Mouse (Mus musculus) adrenal gland, adult 8-10 months (tissue): ENCODE results near the gene Npat. TPM values are rescaled to one million over a fixed set of nuclear protein-coding genes. Genes with fewer than 3 reads are reported as not detected.

Experiments
- DNase-seq: peaks from one replicate; pipeline ENCODE4 v3.0.0; 2022
- total RNA-seq, 4 experiments: library from RNA; stranded (reverse); gene quantifications; 2 replicates each; pipeline ENCODE4 v1.2.4; 2022

Gene Npat
- total RNA-seq: 10 to 100 TPM; 12.6 to 16.6 (median 14.6) TPM

- peak; percentile 100 for DNase-seq
These were observed at the start of gene Npat, which contains the start of gene Atm for GRCm38 (mm10) chr9:53536558-53537320. Gene Npat (plus strand): TSS chr9:53537047. Gene Atm (minus strand): TSS chr9:53536740.

- peak; percentile 1 for DNase-seq
These were observed 28.8 kb upstream of the Npat start for GRCm38 (mm10) chr9:53508053-53508452.

- DNase-seq: no peak
These were observed 22.8 kb upstream of the Npat start for GRCm38 (mm10) chr9:53514091-53514490.

- DNase-seq: no peak
These were observed 19.4 kb upstream of the Npat start for GRCm38 (mm10) chr9:53517373-53518009.

- peak; percentile 1 for DNase-seq
These were observed 1.2 kb upstream of the Npat start for GRCm38 (mm10) chr9:53535416-53536320.

- DNase-seq: peak; percentile 4
These were observed 604 bp downstream of the Npat start for GRCm38 (mm10) chr9:53537336-53537965.

GRCm38 (mm10) chr9:53570662-53571061 lies 33.8 kb downstream of the Npat start:
- no peak for DNase-seq

GRCm38 (mm10) chr9:53572516-53573307 lies 35.9 kb downstream of the Npat start:
- DNase-seq: no peak

- no peak for DNase-seq
These were observed 38.9 kb downstream of the Npat start for GRCm38 (mm10) chr9:53575721-53576120.

- DNase-seq: no peak
These were observed 45.0 kb downstream of the Npat start for GRCm38 (mm10) chr9:53581870-53582269.

GRCm38 (mm10) chr9:53594764-53595163 lies 57.9 kb downstream of the Npat start:
- DNase-seq: peak; percentile 41

GRCm38 (mm10) chr9:53596971-53597600 lies 60.2 kb downstream of the Npat start:
- DNase-seq: no peak

GRCm38 (mm10) chr9:53598631-53599030 lies 61.8 kb downstream of the Npat start:
- DNase-seq: no peak

GRCm38 (mm10) chr9:53601541-53601940 lies 64.7 kb downstream of the Npat start:
- DNase-seq: no peak

- peak; percentile 25 for DNase-seq
These were observed 66.5 kb downstream of the Npat start for GRCm38 (mm10) chr9:53603384-53603783.

- DNase-seq: no peak
These were observed 67.0 kb downstream of the Npat start for GRCm38 (mm10) chr9:53603849-53604248.

GRCm38 (mm10) chr9:53604954-53605353 lies 68.1 kb downstream of the Npat start:
- no peak for DNase-seq

GRCm38 (mm10) chr9:53607192-53607591 lies 70.3 kb downstream of the Npat start:
- no peak for DNase-seq

- DNase-seq: no peak
These were observed 71.0 kb downstream of the Npat start for GRCm38 (mm10) chr9:53607816-53608215.

- no peak for DNase-seq
These were observed 72.6 kb downstream of the Npat start for GRCm38 (mm10) chr9:53609306-53609967.
